Mouse (Mus musculus) telencephalon, adult 2 months (tissue): Measurements from ENCODE around the gene Cldn20.

Source experiments
- DNase-seq: peaks from one replicate; pipeline ENCODE4 v3.0.0-alpha.2; 2011; ENCODE audit warnings: low read depth, low spot score

Gene Cldn20

DNA sequence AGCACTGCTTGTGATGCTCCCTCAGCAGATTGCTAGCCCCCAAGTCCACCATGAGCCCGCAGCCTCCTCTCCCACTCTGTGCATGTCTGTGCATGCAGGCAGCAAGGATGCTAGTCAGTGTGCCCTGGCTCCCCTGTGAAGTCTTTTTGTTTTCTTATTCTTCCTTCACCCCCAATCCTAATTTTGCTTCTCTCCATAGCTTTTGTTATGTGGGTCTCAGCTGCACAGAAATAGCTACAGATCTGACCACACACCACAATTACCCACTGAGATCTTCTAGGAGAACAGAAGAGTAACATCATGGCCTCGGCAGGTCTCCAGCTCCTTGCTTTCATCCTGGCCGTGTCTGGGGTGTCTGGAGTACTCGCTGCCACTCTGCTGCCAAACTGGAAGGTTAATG is at the start of gene Cldn20:
Cldn20 (plus strand) TSS at position 301 of the 400 bp plus-strand sequence.
- DNase-seq: no peak

DNA sequence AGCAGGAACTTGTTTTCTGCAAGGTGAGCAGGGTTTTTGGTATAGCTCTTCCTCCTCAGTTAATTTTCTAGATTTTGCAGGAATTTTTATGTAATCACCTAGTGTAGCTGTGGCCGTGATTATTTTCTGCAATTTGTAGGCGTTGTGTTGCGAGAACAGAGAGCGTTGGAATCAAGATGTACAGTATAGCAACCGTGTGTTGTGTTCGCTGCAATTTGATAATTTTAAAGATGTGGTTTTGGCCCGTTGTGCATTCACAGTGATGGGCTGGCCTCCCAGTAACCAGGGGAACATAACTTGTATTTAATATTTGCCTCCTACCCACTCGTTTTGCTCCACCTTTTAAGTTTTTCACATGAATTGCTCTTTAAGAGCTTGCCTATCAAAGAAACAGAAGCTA is 49.3 kb upstream of the Cldn20 start:
- DNase-seq: no peak

DNA sequence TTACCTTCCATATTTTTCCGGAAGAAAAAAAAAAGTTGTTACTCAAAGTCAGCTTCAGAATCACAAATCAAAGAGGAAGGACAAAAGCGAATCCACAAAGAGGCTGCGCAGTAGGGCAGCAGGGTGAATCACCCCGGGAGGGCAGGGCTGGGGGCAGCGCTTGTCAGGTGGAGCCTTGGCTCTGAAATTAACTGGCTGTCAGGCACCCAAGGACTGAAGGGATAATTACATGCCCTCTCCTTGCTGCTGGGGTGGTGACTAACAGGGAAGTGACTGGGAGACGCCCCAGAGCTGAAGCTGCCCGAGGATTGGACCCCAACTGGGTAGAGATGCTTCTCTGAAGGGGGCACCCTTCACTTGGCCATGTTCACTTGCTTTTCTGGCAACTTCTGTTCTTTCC is 46.5 kb upstream of the Cldn20 start:
- DNase-seq: no peak

DNA sequence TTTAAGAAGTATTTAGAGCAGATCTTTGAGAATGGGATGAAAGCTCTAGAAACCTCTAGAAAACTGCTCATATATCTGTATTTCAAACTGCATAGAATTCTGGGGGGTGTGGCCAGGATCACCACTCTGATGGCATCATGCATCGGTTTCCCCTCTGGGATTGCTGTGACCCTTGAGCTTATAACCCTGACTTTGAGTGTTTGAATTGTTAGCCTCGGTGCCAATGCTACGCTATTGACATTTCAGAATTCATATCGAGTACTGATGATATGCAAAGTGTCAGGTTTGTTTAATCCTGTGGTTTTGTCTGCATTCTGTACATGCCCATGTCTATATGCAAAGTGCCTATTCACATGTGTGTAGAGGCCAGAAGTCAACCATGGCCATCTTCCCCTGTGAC is 45.1 kb upstream of the Cldn20 start:
- DNase-seq: no peak

DNA sequence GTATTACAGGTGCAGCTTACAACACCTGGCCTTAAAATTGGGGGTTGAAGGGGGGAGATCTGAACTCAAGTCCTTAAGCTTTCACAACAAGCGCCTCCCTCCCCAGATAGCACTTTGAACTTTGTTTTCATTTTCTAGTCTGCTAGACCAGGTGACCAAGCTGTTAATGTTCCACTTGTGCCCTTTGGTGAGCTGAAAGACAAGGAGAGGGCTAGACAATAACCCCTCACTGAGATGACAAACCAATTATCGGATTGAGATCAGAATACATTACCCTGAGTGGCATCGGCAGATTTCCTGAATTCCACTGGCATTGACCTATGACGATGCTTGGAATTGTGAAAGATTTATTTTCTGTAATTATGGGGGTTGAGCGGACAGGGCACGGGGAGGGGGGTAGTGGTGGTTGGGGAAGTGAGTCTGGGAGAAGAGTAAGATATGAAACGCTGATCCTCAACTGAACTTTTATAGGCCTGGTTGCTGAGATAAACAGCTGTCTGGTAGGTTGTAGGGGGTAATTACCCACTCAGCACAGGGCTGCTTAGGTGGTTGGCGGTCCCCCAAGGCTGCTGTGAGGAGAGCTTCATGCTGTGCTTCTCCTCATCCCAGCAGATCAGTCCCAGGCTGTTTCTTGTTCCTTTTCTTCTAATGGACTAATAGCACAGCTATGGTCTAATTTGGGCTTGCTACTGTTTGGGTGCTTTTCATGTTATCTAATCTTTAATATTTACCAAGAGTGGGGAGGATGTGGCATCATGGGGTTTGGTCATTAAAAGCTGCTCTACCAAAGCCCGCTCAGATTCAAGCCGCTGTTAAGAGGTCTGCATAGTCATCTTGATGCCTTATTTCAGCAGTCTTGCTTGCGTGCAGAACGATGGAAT is 44.4 kb upstream of the Cldn20 start:
- DNase-seq: no peak

DNA sequence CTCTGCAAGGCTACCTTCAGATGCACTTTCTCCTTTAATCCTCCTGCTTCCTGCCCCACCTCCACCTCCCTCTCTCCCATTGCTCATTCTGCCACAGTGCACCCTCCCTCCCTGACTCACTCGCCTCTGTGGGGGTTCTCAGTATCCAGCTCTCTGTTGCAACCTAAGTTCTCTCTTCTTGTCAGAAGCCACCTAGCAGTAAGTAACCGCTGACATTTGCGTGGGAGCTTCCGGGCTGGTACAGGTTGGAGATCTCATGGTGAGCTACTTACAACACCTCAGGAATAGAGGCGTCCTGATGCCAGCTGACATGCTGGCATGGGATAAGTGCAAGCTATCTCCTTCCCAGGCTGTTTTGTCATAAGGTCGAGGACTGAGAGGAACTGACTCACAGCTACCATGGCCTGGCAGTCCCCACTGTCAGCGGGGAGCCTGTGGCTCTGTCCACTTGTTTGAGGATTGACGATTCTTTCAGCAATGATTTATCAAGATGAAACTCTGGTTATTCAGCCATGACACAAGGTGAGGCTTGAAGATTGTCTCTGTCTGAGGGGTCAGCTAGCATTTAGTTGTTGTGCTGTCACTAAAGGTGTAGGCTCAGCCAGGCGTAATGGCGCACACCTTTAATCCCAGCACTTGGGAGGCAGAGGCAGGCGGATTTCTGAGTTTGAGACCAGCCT is 42.0 kb upstream of the Cldn20 start:
- no peak for DNase-seq

DNA sequence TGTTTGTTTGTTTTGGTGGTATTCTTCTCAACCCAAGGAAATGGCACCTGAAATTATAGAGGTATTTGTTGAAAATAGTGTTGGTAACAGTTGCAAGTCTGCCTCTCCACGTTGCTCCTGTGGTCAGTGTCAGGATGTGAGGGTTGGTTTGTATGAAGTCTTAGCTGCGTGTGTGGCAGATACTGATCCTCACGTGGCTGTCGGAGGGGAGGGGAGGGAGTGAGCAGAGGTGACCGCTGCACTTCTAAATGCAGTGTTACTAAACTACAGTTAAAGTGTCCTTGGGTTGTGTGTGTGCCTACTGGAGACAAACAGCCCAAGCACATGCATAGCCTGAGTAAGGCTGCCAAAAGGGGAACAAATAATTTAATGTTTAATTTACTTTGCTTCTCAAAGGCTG is 41.3 kb upstream of the Cldn20 start:
- no peak for DNase-seq

DNA sequence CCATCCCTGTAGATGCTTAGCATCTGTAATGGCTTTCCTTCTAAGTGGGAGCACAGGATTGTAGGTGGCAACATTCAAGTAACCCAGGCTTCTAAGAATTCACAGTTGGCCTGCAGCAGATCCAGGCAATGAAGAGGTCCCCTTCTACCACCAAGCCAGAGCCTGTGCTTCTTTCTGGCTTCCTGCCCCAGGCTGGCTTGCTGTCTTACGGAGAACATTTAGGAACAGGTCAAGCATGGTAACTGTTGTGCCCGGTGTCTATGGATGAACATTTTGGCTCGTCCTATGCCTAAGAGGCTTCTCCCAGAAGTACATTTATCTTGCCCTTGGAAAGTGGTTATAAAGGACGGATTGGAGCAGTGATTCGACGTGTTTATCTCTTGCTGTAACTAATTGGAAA is 40.7 kb upstream of the Cldn20 start:
- no peak for DNase-seq

DNA sequence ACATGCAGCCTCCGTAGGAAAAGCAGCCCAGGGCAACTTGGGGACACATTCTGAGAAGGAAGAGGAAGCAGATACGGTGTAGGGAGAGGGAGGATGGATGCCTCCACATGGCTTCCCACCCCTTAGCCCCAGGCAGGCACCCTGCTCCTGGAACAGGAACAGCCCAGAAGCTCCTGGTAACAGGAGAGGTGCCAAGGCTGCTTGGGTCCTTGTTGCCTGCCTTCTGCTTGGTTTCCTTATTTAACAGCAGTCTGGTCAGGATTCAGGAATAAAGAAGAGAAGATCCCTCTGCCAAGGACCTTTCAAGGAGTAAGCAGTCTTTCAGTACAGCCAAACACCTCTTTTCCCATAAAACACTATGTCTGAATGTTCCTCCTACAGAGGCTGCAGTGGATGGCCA is 36.8 kb upstream of the Cldn20 start:
- peak; percentile 83 for DNase-seq

DNA sequence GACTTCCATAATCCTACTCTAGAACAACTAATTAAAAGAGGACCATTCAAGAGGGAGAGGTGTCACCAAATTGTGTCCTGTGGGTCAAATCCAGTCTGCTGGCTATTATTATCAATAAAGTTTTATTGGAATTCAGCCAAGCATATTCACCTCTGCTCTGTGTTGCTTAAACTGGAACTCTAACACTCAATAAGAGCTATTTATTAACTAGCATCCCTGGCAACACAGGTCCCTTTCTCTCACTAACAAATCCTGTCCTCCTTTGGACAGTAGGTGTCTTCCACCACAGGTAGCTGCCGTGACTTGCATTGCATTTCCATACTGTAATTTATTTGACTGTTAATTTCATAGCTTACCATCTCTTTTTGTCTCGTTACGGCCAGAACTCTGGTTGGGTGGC is 36.3 kb upstream of the Cldn20 start:
- no peak for DNase-seq

DNA sequence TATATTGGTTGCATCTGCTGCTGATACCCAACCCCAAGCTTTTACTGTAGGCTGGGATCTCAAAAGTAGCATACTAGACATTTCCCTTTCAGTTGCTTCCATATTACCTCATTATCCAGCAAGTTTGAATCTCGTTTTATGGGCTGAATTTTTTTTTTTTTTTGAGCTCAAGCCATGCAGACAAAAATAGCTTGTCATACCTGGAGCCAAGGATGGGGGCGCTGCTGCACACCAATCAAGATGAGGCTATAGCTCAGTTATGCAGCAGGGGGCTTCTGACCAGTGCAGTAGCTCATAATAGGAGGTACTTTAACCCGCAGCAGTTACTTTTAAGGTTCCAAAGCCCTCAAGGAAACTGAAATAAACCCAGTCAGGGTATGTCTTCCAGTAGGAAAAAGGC is 34.3 kb upstream of the Cldn20 start:
- no peak for DNase-seq

DNA sequence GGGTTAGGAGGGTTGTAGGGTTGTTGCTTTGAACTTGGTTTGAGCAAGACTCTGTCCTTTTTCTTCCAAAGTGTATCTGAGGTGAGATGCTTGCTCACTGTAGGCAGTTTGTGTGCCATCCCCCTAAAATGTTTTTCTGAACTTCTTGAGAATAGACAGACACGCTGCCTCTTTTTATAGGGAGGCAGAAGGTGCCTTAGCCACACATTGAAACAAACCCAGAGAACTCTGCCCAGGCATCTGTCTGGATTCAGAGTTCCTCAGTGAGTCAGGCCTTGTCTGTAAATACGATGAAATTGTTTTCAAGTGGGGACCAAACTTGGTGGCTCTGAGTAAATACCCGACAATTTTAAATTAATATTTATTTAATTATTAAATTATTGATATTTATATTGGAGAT is 33.8 kb upstream of the Cldn20 start:
- DNase-seq: no peak

DNA sequence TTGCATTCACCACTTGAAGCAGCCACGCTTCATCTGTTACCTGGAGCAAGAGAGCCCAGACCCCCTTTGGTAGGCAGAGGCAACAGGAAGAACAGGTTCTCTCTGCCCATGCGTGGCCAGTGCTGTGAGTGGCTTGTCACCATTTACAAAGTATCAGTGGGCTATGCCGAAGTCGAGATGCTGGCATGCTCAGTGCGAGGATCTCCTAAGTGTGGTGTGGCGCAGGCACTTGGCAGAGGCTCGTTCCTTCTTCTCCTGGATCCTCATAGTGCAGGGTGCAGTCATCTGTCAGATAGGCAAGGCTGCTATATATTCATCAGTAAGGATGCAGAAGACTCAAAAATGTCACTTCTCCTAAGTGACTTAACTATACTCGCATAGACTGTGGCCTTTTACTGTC is 32.9 kb upstream of the Cldn20 start:
- no peak for DNase-seq

DNA sequence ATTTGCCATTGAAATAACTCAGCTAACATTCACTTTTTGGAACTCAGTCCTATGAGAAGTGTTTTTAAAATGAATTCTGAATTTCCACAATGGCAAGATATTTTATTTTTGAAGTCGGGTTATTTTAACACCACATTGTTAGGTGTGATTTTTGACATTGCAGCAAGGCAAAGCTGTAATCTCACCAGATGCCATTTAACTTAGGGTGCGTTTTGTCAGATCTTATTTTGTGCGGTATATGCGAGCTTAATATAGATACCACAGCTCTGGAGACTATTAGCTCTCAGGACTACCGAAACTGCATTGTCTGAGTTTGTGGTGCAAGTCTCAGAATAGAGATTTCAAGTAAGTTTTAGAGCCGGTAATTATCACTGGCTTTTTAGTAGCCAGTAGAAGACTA is 32.3 kb upstream of the Cldn20 start:
- no peak for DNase-seq

DNA sequence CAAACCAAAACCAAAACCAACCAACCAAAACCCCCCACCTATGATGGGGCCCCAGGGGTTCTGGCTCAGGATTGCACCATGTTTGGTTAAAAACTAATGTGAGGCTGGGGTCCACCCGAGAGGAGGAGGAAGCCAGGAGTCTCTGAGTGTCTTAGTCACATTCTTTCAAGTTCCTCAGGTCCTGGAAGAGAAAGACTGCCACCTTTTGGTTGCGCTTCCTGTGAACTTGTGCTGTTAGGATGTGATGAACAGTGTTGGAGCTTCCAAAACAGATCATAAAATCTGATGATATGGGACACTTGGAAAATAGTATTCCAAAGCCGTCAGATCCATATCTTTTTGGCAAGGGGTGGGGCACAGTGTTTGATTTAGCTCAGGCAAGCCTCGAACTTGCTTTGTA is 31.4 kb upstream of the Cldn20 start:
- no peak for DNase-seq

DNA sequence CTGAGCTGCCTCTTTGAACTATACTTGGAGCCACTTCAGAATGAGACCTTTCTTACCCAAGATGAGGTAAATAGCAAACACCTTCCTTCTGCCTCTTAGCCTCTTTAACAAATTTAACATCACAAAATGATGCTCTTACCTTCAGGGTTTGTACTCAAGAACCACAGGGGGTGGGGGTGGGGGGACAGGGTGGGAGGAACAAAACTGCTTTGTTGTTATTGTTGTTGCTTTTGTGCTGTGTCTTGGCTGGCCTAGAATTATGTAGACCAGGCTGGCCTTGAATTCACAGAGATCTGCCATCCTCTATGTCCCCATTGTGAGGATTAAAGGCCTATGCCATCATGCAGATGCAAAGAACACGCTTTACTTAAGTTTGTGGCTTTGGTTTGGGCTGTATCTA is 26.6 kb upstream of the Cldn20 start:
- no peak for DNase-seq

DNA sequence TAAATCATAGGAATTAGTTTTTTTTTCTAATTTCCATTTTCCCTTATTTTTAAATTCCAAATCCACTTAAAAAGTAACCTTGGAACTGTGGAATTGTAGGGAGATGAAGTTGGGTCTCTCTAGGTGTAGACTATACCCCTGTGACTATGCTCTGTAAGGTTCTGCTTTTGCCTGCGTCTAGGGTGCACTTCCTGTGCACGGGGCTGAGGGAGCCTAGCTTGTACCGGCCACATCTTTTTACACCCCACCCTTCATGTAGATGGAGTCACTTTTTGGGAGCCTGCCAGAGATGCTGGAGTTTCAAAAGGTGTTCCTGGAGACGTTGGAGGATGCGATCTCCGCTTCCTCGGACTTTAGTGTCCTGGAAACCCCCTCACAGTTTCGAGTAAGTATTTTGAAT is 25.8 kb upstream of the Cldn20 start:
- DNase-seq: no peak

DNA sequence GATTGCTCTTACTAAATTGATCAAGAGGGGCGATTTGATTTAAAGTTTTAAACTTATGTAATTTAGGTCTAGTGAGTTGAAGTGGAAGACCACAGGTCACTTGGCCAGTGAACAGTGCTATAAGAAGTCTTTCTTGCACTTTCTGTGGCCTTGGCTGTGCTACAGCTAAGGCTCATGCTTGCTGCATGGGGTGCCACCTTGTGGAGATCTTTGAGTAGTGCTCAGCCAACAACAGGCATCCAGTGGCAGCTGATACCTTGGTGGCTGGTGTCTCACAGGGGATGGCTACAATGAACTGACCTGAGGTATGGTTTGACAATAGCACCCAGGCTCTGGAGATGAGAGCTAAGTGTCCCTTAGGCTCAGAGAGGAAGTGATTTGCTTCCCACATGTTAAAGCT is 22.5 kb upstream of the Cldn20 start:
- no peak for DNase-seq

DNA sequence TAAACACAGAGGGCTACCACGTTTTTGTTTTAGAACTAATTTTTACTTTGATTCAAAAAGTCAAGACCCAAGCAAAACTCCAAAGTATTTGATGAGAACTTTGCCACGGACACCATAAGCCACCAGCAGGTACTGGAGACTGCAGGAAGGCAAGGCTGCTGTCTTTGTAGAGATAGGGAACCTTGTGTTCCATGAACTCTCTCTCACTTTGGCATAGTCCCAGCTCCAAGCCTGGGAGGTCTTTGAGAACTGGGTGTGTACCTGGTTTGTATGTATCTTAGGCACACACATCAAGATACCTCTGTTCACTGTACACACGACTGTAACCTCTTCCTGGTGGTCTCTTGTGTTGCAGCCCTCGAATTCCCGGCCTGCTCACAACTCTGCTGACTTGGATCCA is 18.0 kb upstream of the Cldn20 start:
- no peak for DNase-seq

DNA sequence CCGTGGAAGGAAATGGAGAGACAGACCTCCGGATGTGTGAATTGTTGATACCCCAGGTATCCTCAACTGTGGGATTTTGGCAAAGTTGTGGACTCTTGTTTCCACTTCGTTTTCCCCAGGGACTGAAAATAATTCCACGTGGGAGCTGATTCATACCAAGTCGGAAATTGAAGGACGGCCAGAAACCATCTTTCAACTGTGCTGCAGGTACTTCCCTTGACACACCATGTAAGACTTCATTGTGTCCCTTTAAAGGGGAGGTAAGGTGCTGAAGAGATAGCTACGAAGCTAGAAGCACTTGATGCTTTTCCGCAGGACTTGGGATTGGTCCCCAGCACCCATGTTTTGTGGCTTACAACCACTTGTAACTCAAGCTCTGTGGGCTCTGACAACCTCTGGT is 16.5 kb upstream of the Cldn20 start:
- DNase-seq: no peak

DNA sequence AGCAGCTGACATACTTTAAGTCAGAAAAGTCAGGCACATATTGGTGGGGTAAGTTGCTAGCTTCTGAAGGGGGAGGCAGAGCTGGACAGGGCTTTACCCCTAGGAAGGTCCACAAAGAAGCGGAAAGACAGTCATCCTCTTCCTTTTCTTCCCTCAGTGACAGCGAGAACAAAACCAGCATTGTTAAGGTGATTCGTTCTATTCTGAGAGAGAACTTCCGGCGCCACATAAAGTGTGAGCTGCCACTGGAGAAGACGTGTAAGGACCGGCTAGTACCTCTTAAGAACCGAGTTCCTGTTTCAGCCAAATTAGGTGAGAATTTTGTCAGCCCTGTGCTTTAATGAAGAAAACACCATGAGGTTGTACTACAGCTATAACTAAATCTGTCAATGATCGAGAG is 15.9 kb upstream of the Cldn20 start:
- DNase-seq: no peak

DNA sequence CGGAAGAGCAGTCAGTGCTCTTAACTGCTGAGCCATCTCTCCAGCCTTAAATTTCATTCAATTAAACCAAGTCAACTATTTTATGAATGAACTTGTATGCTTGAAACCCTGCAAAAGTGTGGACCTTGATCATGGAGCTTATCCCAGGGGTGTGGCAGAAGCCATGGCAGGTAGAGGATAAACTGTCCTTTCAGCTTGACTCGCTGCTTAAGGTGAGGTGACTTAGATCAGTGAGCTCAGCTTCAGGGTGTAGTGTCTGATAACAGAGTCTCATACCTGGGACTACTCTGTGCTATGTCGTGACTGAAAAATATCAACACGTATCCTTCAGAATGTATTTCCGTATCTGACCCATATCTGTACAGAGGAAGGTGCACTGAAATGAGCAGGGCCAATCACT is 12.0 kb upstream of the Cldn20 start:
- no peak for DNase-seq

DNA sequence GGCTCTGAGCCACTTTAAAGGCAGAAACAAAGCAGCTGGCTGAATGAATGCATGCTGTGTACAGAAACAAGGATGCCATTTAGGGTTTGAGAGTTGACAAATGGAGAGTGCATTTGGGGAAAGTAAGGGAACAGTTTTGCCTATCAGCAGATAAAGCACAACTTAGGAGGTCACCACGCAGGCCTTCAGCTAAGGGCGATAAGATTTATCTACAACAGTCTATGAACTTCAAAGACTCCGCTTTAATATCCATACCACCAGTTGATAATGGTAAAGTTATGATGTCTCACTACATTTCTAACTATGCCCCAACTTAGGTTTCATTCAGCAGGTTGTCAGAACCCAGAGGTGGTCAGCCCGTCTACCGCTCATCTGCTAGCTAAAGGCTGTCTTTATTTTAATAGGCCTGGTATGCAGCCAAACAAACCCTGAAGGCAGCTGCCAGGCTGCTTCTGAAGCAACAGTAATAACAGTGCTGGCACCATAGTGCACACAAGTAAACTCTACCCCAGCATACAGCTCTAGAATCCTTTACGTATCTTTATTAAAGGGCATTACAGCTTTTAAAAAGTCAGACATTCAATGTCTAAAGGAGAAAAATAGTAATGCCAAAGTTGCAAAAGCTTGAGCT is 4.4 kb upstream of the Cldn20 start:
- DNase-seq: no peak
